ENCODE assay signal across 14 mouse cellular contexts in genomic region chr3:101549749-101550148, GRCm38 (mm10).
"Had no signal": no experiment of that assay in that cellular context is flagged by ENCODE, and none has a peak within 500 bp of the region (broad histone marks: within the 10 kb centered on the region; RNA-seq: fewer than 3 reads in every experiment).

No protein-coding gene starts in this region.

- ATAC-seq: lung, postnatal 0 days had no signal

- H3K27me3 ChIP-seq: neural tube, embryonic 15.5 days had no signal

- H3K9ac ChIP-seq: neural tube, embryonic 15.5 days had no signal

- H3K27ac ChIP-seq: limb, embryonic 10.5 days; midbrain, embryonic 10.5 days; neural tube, embryonic 15.5 days had no signal

- H3K4me2 ChIP-seq: neural tube, embryonic 15.5 days had no signal

- H3K4me3 ChIP-seq: layer of hippocampus, adult 2 months; limb, embryonic 10.5 days; midbrain, embryonic 10.5 days; myocyte; neural tube, embryonic 15.5 days had no signal

- H3K9me3 ChIP-seq: limb, embryonic 10.5 days; midbrain, embryonic 10.5 days; neural tube, embryonic 15.5 days had no signal

- H3K36me3 ChIP-seq: limb, embryonic 10.5 days; midbrain, embryonic 10.5 days; neural tube, embryonic 15.5 days had no signal

- DNase-seq: kidney, adult 11 months; kidney, postnatal 10 days; kidney, postnatal 4 days; lung, adult 2 months; lung, postnatal 4 days; midbrain, embryonic 14.5 days; thymus, adult 18-20 months; thymus, postnatal 14 days had no signal
